Mouse (Mus musculus): ENCODE results near the gene Snrk. TPM values are rescaled to one million over a fixed set of nuclear protein-coding genes. Genes with fewer than 3 reads are reported as not detected.

Gene Snrk
- polyA plus RNA-seq, 1 experiment, result 323 TPM

- Histone ChIP-seq H3K27ac (ENCODE audit: insufficient read depth, low read length) (no peak overlapping the region), H3K4me3 (replicated peaks; ENCODE audit: insufficient read depth, low read depth, low read length) (no peak overlapping the region), H3K27me3 (ENCODE audit: control insufficient read depth, insufficient read depth, low read length) (no peaks in the 10 kb centered on the region), H3K4me1 (ENCODE audit: control insufficient read depth, insufficient read depth, low read length) (peaks cover 39% of the 10 kb centered on the region)
- 41% methylated on average over 7 of the region's 7 CpGs for WGBS
- no peak for TF ChIP-seq POLR2A (IDR thresholded peaks at IDR 0.05; ENCODE audit: borderline replicate concordance, insufficient read depth, low read length)
- no peak for TF ChIP-seq CTCF (IDR thresholded peaks at IDR 0.05; ENCODE audit: borderline replicate concordance, insufficient read depth, low read depth, low read length)
- no peak for DNase-seq
These were observed 60.5 kb downstream of the Snrk start for GRCm38 (mm10) chr9:122177256-122178220.

GRCm38 (mm10) chr9:122178427-122178826 lies 61.4 kb downstream of the Snrk start:
- H3K27me3 ChIP-seq (ENCODE audit: control insufficient read depth, insufficient read depth, low read length), result no peaks in the 10 kb centered on the region
- 89% methylated on average over 4 of the region's 4 CpGs for WGBS
- H3K4me1 ChIP-seq (ENCODE audit: control insufficient read depth, insufficient read depth, low read length), result peaks cover 32% of the 10 kb centered on the region
- DNase-seq, result no peak
- TF ChIP-seq CTCF (IDR thresholded peaks at IDR 0.05; ENCODE audit: borderline replicate concordance, insufficient read depth, low read depth, low read length) (no peak), POLR2A (IDR thresholded peaks at IDR 0.05; ENCODE audit: borderline replicate concordance, insufficient read depth, low read length) (no peak)
- no peak overlapping the region for H3K4me3 ChIP-seq (replicated peaks; ENCODE audit: insufficient read depth, low read depth, low read length)
- no peak overlapping the region for H3K27ac ChIP-seq (ENCODE audit: insufficient read depth, low read length)

- WGBS, result 79% methylated on average over 3 of the region's 3 CpGs
- H3K27me3 ChIP-seq (ENCODE audit: control insufficient read depth, insufficient read depth, low read length), result no peaks in the 10 kb centered on the region
- H3K27ac ChIP-seq (ENCODE audit: insufficient read depth, low read length), result no peak overlapping the region
- peaks cover 15% of the 10 kb centered on the region for H3K4me1 ChIP-seq (ENCODE audit: control insufficient read depth, insufficient read depth, low read length)
- no peak overlapping the region for H3K4me3 ChIP-seq (replicated peaks; ENCODE audit: insufficient read depth, low read depth, low read length)
- no peak for DNase-seq
- TF ChIP-seq CTCF (IDR thresholded peaks at IDR 0.05; ENCODE audit: borderline replicate concordance, insufficient read depth, low read depth, low read length), result no peak
- no peak for TF ChIP-seq POLR2A (IDR thresholded peaks at IDR 0.05; ENCODE audit: borderline replicate concordance, insufficient read depth, low read length)
These were observed 63.0 kb downstream of the Snrk start for GRCm38 (mm10) chr9:122180105-122180504.

GRCm38 (mm10) chr9:122183074-122183473 lies 66.0 kb downstream of the Snrk start:
- TF ChIP-seq POLR2A (IDR thresholded peaks at IDR 0.05; ENCODE audit: borderline replicate concordance, insufficient read depth, low read length), result no peak
- TF ChIP-seq CTCF (IDR thresholded peaks at IDR 0.05; ENCODE audit: borderline replicate concordance, insufficient read depth, low read depth, low read length), result no peak
- no peak for DNase-seq
- no peaks in the 10 kb centered on the region for H3K27me3 ChIP-seq (ENCODE audit: control insufficient read depth, insufficient read depth, low read length)
- peaks cover 2% of the 10 kb centered on the region; the same call in 1 of the 2 replicates for H3K4me1 ChIP-seq (ENCODE audit: control insufficient read depth, insufficient read depth, low read length)
- 90% methylated on average over 4 of the region's 4 CpGs for WGBS
- H3K27ac ChIP-seq (ENCODE audit: insufficient read depth, low read length), result no peak overlapping the region
- H3K4me3 ChIP-seq (replicated peaks; ENCODE audit: insufficient read depth, low read depth, low read length), result no peak overlapping the region

DNA sequence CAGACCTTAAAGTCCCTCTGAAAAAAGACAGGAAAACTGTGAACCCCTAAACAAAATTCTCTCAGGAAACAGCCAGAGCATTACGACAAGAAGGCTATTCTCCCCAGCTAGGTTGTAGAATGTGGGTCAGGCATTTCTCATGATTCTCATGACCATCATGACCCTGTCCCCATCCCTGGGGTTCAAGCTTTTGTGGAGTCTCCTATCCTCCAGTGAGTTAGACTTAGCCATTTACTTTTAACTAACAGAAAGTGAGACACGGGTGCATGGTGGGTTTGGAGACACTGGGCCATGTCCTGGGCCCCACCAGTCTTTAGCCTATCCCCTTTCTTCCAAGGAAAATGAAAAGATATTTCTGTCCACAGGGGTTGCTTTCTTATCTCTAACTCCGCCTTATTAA lies 67.3 kb downstream of the Snrk start:
- Histone ChIP-seq H3K4me1 (ENCODE audit: control insufficient read depth, insufficient read depth, low read length) (peaks cover 2% of the 10 kb centered on the region; the same call in 1 of the 2 replicates), H3K4me3 (replicated peaks; ENCODE audit: insufficient read depth, low read depth, low read length) (no peak overlapping the region), H3K27me3 (ENCODE audit: control insufficient read depth, insufficient read depth, low read length) (no peaks in the 10 kb centered on the region), H3K27ac (ENCODE audit: insufficient read depth, low read length) (no peak overlapping the region)
- no peak for DNase-seq
- TF ChIP-seq POLR2A (IDR thresholded peaks at IDR 0.05; ENCODE audit: borderline replicate concordance, insufficient read depth, low read length), result no peak
- no peak for TF ChIP-seq CTCF (IDR thresholded peaks at IDR 0.05; ENCODE audit: borderline replicate concordance, insufficient read depth, low read depth, low read length)
- WGBS, result 92% methylated on average over 3 of the region's 3 CpGs

DNA sequence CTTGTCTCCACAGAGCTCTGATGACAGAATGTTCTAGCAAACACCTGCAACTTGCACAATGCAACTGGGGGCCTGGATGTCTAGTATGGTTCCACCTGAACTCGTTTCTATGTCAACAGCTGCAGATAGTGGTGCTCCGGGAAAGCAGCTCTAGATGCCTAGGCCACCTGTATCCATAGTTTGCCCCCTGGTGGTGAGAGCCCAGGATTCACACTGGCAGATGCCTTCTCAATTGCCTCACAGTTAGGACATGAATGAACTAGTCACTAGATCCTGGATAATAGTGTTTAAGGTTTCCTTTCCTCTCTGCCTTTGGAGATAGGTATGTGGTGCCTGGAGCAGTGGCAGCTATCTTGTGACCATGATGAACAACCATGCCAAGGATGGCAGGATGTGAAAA lies 68.0 kb downstream of the Snrk start:
- TF ChIP-seq CTCF (IDR thresholded peaks at IDR 0.05; ENCODE audit: borderline replicate concordance, insufficient read depth, low read depth, low read length) (peak; percentile 89), POLR2A (IDR thresholded peaks at IDR 0.05; ENCODE audit: borderline replicate concordance, insufficient read depth, low read length) (no peak)
- 5% methylated on average over 2 of the region's 2 CpGs for WGBS
- no peaks in the 10 kb centered on the region for H3K27me3 ChIP-seq (ENCODE audit: control insufficient read depth, insufficient read depth, low read length)
- DNase-seq, result peak; percentile 80 to 87
- H3K4me3 ChIP-seq (replicated peaks; ENCODE audit: insufficient read depth, low read depth, low read length), result no peak overlapping the region
- no peak overlapping the region for H3K27ac ChIP-seq (ENCODE audit: insufficient read depth, low read length)
- peaks cover 2% of the 10 kb centered on the region; the same call in 1 of the 2 replicates for H3K4me1 ChIP-seq (ENCODE audit: control insufficient read depth, insufficient read depth, low read length)

GRCm38 (mm10) chr9:122185953-122186352 lies 68.9 kb downstream of the Snrk start:
- Histone ChIP-seq H3K27me3 (ENCODE audit: control insufficient read depth, insufficient read depth, low read length) (no peaks in the 10 kb centered on the region), H3K4me1 (ENCODE audit: control insufficient read depth, insufficient read depth, low read length) (peaks cover 2% of the 10 kb centered on the region; the same call in 1 of the 2 replicates), H3K27ac (ENCODE audit: insufficient read depth, low read length) (no peak overlapping the region), H3K4me3 (replicated peaks; ENCODE audit: insufficient read depth, low read depth, low read length) (no peak overlapping the region)
- 87% methylated on average over 6 of the region's 6 CpGs for WGBS
- no peak for TF ChIP-seq POLR2A (IDR thresholded peaks at IDR 0.05; ENCODE audit: borderline replicate concordance, insufficient read depth, low read length)
- TF ChIP-seq CTCF (IDR thresholded peaks at IDR 0.05; ENCODE audit: borderline replicate concordance, insufficient read depth, low read depth, low read length), result no peak
- no peak for DNase-seq

Measured in cerebellum, adult 2 months (tissue).